Mouse (Mus musculus) hindbrain, embryonic 13.5 days (tissue): ENCODE data around the gene Rilpl1. TPM values are rescaled to one million over a fixed set of nuclear protein-coding genes. Genes with fewer than 3 reads are reported as not detected.

Source experiments
- ATAC-seq: fragments of 200-750 bp; cut with Nextera tagmentation; 2 replicates; pipeline ENCODE4 v1.8.0; 2017; ENCODE audit warnings: moderate TSS enrichment; ENCODE audit not compliant: low FRiP score
- H3K27ac ChIP-seq: fragments of 300-500 bp; sonication (generic); 2 replicates; pipeline ENCODE4 v1.5.1; 2015; ENCODE audit warnings: inconsistent platforms, mild to moderate bottlenecking, moderate library complexity
- H3K27me3 ChIP-seq: fragments of 300-500 bp; sonication (generic); 2 replicates; pipeline ENCODE4 v1.6.1; 2015; ENCODE audit warnings: mild to moderate bottlenecking, inconsistent platforms
- H3K36me3 ChIP-seq: fragments of 300-500 bp; sonication (generic); 2 replicates; pipeline ENCODE4 v1.6.1; 2015; ENCODE audit warnings: mild to moderate bottlenecking, inconsistent platforms
- H3K4me1 ChIP-seq: fragments of 300-500 bp; sonication (generic); replicated peaks from 2 replicates; pipeline ENCODE4 v1.6.1; 2015; ENCODE audit warnings: inconsistent platforms
- H3K4me2 ChIP-seq: fragments of 300-500 bp; sonication (generic); 2 replicates; pipeline ENCODE4 v1.6.1; 2015; ENCODE audit warnings: inconsistent platforms, mild to moderate bottlenecking, moderate library complexity
- H3K4me3 ChIP-seq: fragments of 300-500 bp; sonication (generic); 2 replicates; pipeline ENCODE4 v1.5.1; 2015; ENCODE audit warnings: mild to moderate bottlenecking, inconsistent platforms
- H3K9ac ChIP-seq: fragments of 300-500 bp; sonication (generic); 2 replicates; pipeline ENCODE4 v1.6.1; 2015; ENCODE audit warnings: mild to moderate bottlenecking, inconsistent platforms
- H3K9me3 ChIP-seq: fragments of 300-500 bp; sonication (generic); 2 replicates; pipeline ENCODE4 v1.6.1; 2016; ENCODE audit warnings: inconsistent platforms
- whole genome bisulfite sequencing: fragments of 180-500 bp; shearing (Covaris S2); methylation state at CpG from one replicate; pipeline ENCODE4 v1.1.7; 2015; 5-methylcytosine and 5-hydroxymethylcytosine counted together
- polyA plus RNA-seq: library from polyadenylated mRNA; unstranded; fragments of >200 nt; fragmentation: Nextera tagmentation; extraction: Ambion mirVana; gene quantifications from 2 replicates; pipeline ENCODE4 v1.2.1, GENCODE M21; 2015

The Rilpl1 gene
- polyA plus RNA-seq, 1 experiment from 2014 or later: 12.1 TPM

GRCm38 (mm10) chr5:124540905-124541601 lies 9.9 kb upstream of the Rilpl1 start:
- peak overlapping the region; percentile 87 for H3K27ac ChIP-seq
- H3K9me3 ChIP-seq: no peaks in the 10 kb centered on the region
- peak overlapping the region; percentile 89 for H3K9ac ChIP-seq
- H3K4me2 ChIP-seq: peak overlapping the region; percentile 94
- peaks cover 29% of the 10 kb centered on the region for H3K36me3 ChIP-seq
- under 1% methylated on average over 86 of the region's 89 CpGs for WGBS
- H3K4me3 ChIP-seq: peak overlapping the region; percentile 93
- ATAC-seq: peak; percentile 82
- peaks cover 5% of the 10 kb centered on the region for H3K27me3 ChIP-seq
- H3K4me1 ChIP-seq: peaks cover 23% of the 10 kb centered on the region

- Histone ChIP-seq H3K9ac (peak within 1 kb of the TSS; percentile 89), H3K36me3 (peaks cover 22% of the 10 kb centered on the region), H3K9me3 (no peaks in the 10 kb centered on the region), H3K4me1 (peaks cover 23% of the 10 kb centered on the region), H3K4me2 (peak within 1 kb of the TSS; percentile 94), H3K27ac (peak within 1 kb of the TSS; percentile 87), H3K4me3 (peak within 1 kb of the TSS; percentile 93), H3K27me3 (peaks cover 5% of the 10 kb centered on the region)
- under 1% methylated on average over 34 of the region's 35 CpGs for WGBS
- peak; percentile 95 for ATAC-seq
Observed at GRCm38 (mm10) chr5:124540383-124540786, 9.2 kb upstream of the Rilpl1 start, which contains the start of gene Tmed2. TSS of gene Tmed2 (plus strand) at chr5:124540695.

DNA sequence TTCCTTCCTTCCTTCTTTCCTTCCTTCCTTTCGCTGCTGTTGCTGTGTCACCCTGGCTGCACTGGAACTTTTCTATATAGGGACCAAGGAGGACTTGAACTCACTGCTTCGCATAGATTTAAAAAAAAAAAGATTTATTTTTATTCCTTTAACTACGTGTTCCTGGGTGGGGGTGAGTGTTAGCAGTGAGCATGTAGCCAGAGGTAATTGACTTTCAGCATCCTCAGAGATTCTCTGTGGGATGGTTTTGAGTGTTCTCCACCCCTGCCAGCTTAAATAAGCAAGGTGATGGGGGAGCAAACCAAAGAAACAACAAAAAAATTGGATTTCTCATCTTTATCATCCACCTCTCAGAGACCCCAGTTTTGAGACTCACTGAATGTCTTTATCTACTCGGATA lies 8.7 kb upstream of the Rilpl1 start:
- H3K36me3 ChIP-seq: peaks cover 17% of the 10 kb centered on the region
- WGBS: 73% methylated on average over 4 of the region's 4 CpGs
- H3K4me2 ChIP-seq: 0 out of 2 replicates have a peak overlapping the region, but pooled peaks have one; percentile 29
- peaks cover 5% of the 10 kb centered on the region for H3K27me3 ChIP-seq
- H3K27ac ChIP-seq: no peak overlapping the region
- peaks cover 23% of the 10 kb centered on the region for H3K4me1 ChIP-seq
- H3K9ac ChIP-seq: no peak overlapping the region
- H3K9me3 ChIP-seq: no peaks in the 10 kb centered on the region
- ATAC-seq: no peak
- H3K4me3 ChIP-seq: peak overlapping the region; percentile 93

DNA sequence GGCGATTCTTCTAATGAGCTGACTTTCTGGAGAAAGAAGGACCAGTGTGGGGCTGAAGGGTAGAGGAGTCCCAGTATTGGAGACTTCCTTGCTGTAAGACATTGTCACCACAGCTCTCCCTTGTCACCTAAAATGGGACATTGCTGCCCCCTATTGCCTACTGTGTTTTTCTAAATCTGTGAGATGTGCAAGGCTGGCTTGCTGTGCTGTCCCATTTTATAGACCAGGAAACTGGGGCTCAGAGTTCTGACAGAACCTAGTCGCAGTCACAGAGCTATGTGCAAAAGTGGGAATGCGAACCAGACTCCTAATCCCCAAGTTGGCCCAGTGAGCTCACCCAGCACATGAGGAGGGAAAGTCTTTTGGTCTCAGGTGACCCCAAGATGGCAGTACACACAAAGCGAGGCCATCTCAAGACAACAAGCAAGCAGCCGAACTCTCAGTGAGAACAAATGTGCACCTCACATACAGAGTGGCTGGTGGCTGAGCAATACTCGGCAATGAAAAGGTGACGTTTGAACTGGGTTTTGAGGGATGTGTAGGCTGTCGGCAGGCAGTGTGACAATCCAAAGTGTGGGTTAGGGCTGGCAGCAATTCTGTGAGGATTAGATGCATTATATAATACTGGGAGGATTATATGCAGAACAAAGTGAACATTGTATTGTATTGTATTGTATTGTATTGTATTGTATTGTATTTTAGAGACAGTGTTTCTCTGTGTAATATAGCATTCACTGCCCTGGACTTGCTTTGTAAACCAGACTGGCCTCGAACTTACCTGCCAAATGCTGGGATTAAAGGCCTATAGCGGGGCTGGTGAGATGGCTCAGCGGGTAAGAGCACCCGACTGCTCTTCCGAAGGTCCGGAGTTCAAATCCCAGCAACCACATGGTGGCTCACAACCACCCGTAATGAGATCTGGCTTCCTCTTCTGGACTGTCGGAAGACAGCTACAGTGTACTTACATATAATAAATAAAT lies 7.9 kb upstream of the Rilpl1 start:
- Histone ChIP-seq H3K4me2 (no peak overlapping the region), H3K27me3 (peaks cover 5% of the 10 kb centered on the region), H3K36me3 (peaks cover 9% of the 10 kb centered on the region), H3K4me3 (no peak overlapping the region), H3K27ac (no peak overlapping the region), H3K9me3 (no peaks in the 10 kb centered on the region), H3K4me1 (peaks cover 23% of the 10 kb centered on the region), H3K9ac (no peak overlapping the region)
- no peak for ATAC-seq
- WGBS: 78% methylated on average over 15 of the region's 16 CpGs

DNA sequence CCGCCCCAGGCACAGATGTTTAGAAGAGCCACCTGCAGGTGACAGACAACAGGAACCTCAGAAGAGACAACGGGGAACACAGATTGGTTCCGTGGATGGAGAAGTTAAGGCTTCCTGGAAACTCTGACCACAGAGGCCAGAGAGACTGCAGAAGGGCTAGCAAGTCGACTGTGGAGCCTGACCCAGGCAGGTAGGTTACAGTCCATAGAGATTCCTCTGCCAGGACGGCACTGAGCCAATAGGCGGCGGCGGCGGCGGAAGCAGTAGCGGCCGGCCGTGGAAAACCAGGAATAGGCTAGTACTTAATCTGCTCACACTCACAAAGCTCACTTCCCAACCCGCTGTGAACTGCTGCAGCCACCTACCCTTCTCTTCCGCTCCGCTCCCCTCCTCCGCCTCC lies 5.6 kb upstream of the Rilpl1 start:
- Histone ChIP-seq H3K9ac (peak overlapping the region; percentile 49; the same call in 1 of the 2 replicates), H3K9me3 (no peaks in the 10 kb centered on the region), H3K4me2 (peak overlapping the region; percentile 38), H3K4me3 (peak overlapping the region; percentile 9; the same call in 1 of the 2 replicates), H3K27ac (no peak overlapping the region), H3K36me3 (no peaks in the 10 kb centered on the region), H3K4me1 (peaks cover 18% of the 10 kb centered on the region), H3K27me3 (peaks cover 5% of the 10 kb centered on the region)
- ATAC-seq: no peak
- 7% methylated on average over 17 of the region's 17 CpGs for WGBS

DNA sequence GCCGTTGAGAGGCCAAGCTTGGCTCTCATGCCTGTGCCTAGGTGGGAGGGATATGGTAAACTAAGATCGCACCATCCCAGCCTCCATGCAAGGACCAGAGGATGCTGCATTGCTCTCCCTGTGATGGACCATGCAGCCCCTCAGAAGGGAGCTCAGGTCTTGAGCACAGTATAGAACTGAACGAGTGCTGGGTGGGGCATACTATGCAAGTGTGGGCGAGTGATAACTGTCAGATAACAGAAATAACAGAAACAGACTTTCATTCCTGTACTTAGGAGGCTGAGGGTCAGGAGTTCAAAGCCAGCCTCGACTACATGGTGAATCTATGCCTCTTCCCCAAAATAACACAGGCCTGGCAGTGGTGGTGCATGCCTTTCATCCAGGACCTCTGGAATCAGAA lies 3.8 kb upstream of the Rilpl1 start:
- Histone ChIP-seq H3K4me2 (no peak overlapping the region), H3K27ac (no peak overlapping the region), H3K4me3 (no peak overlapping the region), H3K9me3 (no peaks in the 10 kb centered on the region), H3K27me3 (peaks cover 5% of the 10 kb centered on the region), H3K36me3 (no peaks in the 10 kb centered on the region), H3K4me1 (peaks cover 25% of the 10 kb centered on the region), H3K9ac (no peak overlapping the region)
- ATAC-seq: no peak
- WGBS: 75% methylated on average over 5 of the region's 5 CpGs

- H3K27me3 ChIP-seq: peaks cover 5% of the 10 kb centered on the region
Observed at GRCm38 (mm10) chr5:124532451-124532850, 1.3 kb upstream of the Rilpl1 start.

DNA sequence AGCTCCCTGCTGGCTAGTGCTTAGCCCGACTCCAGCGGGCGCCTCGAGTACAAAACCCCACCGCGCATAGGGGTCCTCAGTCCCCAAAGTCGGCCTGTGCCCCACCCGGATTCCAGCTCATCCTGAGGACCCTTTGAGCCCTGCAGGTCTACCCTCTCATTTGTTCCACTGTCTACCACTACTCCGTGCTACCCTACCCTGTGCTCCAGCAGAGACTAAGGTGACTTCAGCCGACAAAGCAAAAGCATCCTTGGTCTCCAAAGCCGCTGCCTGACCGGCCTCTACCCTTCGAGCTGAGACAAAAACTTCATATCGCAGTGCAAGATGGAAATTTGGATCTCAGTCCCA lies 366 bp upstream of the Rilpl1 start:
- peak overlapping the region; percentile 80 for H3K9ac ChIP-seq
- H3K4me3 ChIP-seq: peak overlapping the region; percentile 71
- ATAC-seq: peak; percentile 58
- WGBS: 11% methylated on average over 14 of the region's 14 CpGs
- peak overlapping the region; percentile 78 for H3K27ac ChIP-seq
- peak overlapping the region; percentile 77 for H3K4me2 ChIP-seq
- peaks cover 42% of the 10 kb centered on the region for H3K4me1 ChIP-seq
- H3K9me3 ChIP-seq: no peaks in the 10 kb centered on the region
- peaks cover under 1% of the 10 kb centered on the region for H3K27me3 ChIP-seq
- no peaks in the 10 kb centered on the region for H3K36me3 ChIP-seq

More at GRCm38 (mm10) chr5:124532451-124532850, 1.3 kb upstream of the Rilpl1 start:
- Histone ChIP-seq H3K4me3 (no peak overlapping the region), H3K9me3 (no peaks in the 10 kb centered on the region), H3K9ac (no peak overlapping the region), H3K4me1 (peaks cover 46% of the 10 kb centered on the region), H3K36me3 (no peaks in the 10 kb centered on the region), H3K27ac (no peak overlapping the region), H3K4me2 (no peak overlapping the region)
- 38% methylated on average over 7 of the region's 7 CpGs for WGBS
- no peak for ATAC-seq

GRCm38 (mm10) chr5:124529697-124530096 lies 1.5 kb downstream of the Rilpl1 start:
- Histone ChIP-seq H3K36me3 (no peaks in the 10 kb centered on the region), H3K4me2 (peak overlapping the region; percentile 77), H3K4me3 (peak overlapping the region; percentile 71), H3K4me1 (peaks cover 41% of the 10 kb centered on the region), H3K27ac (no peak overlapping the region), H3K27me3 (no peaks in the 10 kb centered on the region), H3K9me3 (no peaks in the 10 kb centered on the region), H3K9ac (peak overlapping the region; percentile 80)
- 76% methylated on average over 8 of the region's 8 CpGs for WGBS
- no peak for ATAC-seq

GRCm38 (mm10) chr5:124529191-124529651 lies 2.0 kb downstream of the Rilpl1 start:
- H3K27ac ChIP-seq: peak overlapping the region; percentile 60; the same call in 1 of the 2 replicates
- H3K9ac ChIP-seq: peak overlapping the region; percentile 65
- peaks cover 41% of the 10 kb centered on the region for H3K4me1 ChIP-seq
- 37% methylated on average over 8 of the region's 8 CpGs for WGBS
- H3K9me3 ChIP-seq: no peaks in the 10 kb centered on the region
- no peaks in the 10 kb centered on the region for H3K36me3 ChIP-seq
- ATAC-seq: no peak
- H3K4me2 ChIP-seq: peak overlapping the region; percentile 77
- H3K4me3 ChIP-seq: peak overlapping the region; percentile 71
- no peaks in the 10 kb centered on the region for H3K27me3 ChIP-seq

- H3K4me1 ChIP-seq: peaks cover 41% of the 10 kb centered on the region
- H3K27me3 ChIP-seq: no peaks in the 10 kb centered on the region
- WGBS: 35% methylated on average over 9 of the region's 9 CpGs
- no peak for ATAC-seq
- H3K9ac ChIP-seq: peak overlapping the region; percentile 65
- peak overlapping the region; percentile 60; the same call in 1 of the 2 replicates for H3K27ac ChIP-seq
- peak overlapping the region; percentile 77 for H3K4me2 ChIP-seq
- H3K4me3 ChIP-seq: peak overlapping the region; percentile 71
- H3K9me3 ChIP-seq: no peaks in the 10 kb centered on the region
- no peaks in the 10 kb centered on the region for H3K36me3 ChIP-seq
Observed at GRCm38 (mm10) chr5:124528791-124529190, 2.4 kb downstream of the Rilpl1 start.

DNA sequence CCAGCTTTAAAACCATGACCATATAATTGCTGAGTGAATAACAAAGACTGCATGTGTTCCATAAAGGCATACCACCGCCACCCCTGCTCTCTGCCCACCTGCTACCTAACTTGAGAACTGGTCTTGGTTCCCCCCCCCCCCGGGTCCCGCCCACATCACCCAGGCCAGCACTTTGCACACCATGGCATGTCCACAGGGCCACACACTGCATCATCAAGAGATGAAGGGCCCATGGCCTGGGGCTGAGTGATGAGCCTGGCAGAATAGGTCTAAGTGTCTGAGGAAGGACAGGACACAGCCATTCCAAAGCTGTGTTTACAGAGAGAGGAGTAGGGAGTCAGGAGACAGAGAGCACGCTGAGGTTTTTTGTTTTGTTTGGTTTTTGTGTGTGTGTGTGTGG lies 2.8 kb downstream of the Rilpl1 start:
- peak overlapping the region; percentile 77 for H3K4me2 ChIP-seq
- H3K4me1 ChIP-seq: peaks cover 41% of the 10 kb centered on the region
- ATAC-seq: no peak
- no peaks in the 10 kb centered on the region for H3K36me3 ChIP-seq
- H3K9ac ChIP-seq: peak overlapping the region; percentile 65
- H3K4me3 ChIP-seq: peak overlapping the region; percentile 71
- WGBS: 67% methylated on average over 4 of the region's 4 CpGs
- no peaks in the 10 kb centered on the region for H3K9me3 ChIP-seq
- no peak overlapping the region for H3K27ac ChIP-seq
- no peaks in the 10 kb centered on the region for H3K27me3 ChIP-seq
